Mouse (Mus musculus) urinary bladder, postnatal 4 days (tissue): ENCODE results near the gene Otulinl.
A peak's percentile ranks its signal among the peaks of the same experiment; 100 is the strongest.

ENCODE experiments used
- DNase-seq, 2 experiments: peaks; one replicate each; pipeline ENCODE4 v3.0.0; 2021 to 2022; ENCODE audit warnings: low spot score in 2 of 2

The Otulinl gene

DNA sequence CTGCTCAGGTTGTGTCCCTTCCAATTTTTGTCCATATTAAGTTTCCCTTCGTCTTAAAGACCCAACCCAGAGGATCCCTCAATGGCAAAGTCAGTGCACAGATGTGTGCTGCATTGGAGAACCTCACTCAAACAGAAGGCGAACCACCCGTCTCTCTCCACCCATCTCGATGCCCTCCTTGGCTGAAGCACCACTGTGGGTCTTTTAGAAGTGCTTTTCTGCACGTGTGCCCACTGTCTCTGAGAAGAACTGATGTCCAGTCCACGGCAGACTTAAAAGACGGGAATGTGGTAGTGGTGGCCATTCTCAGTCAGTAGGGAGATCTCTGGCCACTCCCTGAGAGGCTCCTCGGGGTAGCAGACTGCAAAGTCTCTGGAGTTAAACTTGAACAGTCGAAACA, 24.8 kb downstream of the Otulinl start:
- peak in 1 of 2 experiments; percentile 50 for DNase-seq

DNA sequence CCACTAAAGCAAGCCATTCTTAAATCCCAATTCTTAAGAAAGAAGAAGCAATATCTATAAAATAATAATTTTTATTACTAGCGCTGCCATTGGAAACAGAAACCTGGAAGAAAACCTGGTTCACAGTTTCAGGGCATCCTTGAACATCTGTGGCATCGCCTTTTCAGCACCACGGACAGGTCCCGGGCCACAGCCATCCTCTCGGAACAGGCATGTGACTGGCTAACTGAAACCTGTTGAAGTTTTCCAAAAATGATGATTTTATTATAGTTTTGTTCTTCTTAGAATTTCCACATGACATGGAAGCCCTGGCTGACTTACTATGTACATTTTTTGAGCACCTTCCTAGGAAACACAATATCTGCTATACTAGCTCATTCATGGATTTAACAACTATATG, 26.4 kb downstream of the Otulinl start:
- DNase-seq = no peak

DNA sequence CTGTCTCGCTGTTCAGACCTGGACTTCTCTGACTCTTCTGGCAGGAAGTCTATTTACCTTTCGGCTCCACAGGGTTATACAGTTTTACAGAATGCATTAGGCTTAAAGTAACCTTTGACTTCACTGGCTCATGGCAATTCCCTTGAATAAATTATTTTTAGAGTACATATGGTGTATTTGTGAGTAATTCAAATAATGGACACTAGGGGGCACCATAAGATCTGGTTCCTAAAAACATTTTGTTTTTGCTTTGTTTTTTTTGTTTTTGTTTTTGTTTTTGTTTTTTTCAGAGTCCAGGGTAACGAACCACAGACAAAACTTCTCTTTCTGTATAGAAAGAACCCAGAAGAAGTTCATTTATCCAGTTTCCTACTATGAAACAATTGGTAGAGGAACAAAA, 33.7 kb downstream of the Otulinl start:
- no peak for DNase-seq

DNA sequence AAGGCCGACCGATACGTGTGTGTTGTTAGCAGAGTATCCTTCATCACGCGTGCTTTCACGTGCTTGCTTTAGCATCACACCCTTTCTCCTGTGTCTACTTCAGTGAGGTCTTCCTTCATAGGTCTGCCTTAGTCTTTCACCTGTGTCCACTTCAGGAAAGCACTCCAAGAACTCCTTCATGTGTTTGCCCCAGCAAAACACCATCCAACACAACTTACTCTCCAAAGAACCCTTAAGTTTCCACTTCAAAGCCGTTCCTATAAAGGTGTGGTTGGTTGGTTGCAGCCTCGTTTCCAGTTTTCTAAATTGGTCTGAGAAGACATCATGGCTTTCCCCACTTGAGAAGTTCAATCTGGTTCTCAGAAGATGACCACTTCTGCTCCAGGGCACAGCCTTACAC, 34.7 kb downstream of the Otulinl start:
- DNase-seq = no peak

DNA sequence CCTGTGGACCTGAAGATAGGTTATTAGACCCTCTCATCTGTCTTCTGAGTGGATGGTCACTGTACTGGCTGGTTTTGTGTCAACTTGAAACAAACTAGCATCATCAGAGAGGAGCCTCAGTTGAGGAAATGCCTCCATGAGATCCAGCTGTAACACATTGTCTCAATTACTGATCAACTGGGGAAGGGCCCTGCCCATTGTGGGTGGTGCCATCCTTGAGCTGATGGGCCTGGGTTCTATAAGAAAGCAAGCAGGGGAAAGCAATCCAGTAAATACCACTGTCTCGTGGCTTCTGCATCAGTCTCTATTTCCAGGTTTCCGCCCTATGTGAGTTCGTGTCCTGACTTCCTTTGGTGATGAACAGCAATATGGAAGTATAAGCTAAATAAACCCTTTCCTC, 36.1 kb downstream of the Otulinl start:
- no peak for DNase-seq

DNA sequence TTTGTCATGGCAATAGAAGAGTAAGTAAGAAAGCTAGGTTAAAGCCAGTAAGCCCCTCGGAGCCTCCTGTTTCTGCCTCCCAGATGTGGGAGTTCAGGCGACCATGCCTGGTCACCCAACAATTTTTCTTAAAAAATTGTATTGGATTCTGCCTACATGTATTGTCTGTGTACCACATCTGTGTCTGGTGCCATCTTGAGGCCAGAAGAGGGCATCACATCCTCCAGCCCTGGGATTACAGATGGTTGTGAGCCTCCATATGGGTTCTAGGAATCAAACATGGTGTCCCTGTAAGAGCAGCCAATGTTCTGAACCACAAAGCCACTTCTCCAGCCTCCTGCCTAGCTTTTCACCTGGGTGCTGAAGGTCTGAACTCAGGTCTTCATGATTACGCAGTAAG, 38.5 kb downstream of the Otulinl start:
- no peak for DNase-seq

DNA sequence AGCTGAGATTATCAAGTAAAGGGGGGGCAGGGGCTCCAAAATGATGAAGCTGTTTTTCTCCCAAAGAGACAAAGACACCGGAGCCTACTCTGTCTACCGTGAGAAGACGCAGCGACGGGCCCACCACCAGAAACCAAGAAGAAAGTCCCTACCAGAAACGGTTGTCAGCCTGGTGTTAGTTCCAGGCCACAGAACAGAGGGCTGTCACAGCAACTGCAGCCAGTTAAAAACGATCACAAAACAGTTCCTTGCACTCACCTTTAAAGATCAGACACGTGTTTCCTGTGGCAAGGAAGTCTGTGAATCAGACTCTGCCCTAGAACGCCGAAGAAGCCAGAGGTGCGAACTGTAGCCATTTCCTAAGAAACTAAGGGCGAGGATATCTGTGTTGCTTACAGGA, 40.2 kb downstream of the Otulinl start:
- DNase-seq = no peak

DNA sequence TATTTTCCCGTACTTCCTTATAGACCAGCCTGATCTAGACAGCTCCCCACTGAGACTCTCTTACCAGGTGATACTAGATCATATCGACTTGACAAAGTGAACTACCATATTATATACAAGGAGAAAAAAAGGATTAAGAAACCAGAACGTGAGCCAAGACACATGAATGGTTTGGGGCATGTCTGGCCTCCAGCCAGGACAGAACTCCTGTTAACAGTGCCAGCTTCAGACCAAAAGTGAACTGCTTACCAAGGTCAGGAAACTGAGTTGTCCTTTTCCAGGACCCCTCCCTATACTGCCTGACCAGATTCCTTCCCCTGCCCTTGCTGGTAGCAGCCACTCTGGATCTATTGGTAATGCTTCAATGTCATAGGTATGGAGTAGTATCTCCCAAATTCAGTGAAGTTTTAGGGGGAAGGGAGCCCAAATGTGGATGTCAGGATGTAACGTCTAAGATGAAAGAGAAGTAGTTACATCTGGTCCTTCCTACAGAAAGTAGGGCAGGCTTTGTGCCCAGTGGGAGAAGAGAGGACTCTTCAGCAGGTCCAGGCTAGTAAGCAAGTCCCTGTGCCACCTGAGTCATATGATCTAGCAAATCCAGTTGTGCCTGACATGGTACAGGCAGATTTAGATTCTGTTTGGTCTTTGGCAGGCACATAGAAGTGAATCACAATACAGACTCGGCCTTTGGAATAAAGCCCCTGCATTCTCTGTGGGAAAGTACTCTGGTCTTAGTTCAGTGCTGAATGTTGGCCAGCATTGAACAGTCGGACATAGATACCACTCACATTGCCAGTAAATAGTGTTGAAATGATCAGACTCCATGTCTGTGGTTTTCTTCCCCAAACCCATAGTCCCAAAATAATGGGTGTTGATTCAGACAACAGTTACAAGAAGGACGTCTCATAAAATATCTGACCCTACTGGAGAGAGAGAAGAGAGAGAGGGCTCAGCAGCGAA, 47.2 kb downstream of the Otulinl start:
- no peak for DNase-seq

DNA sequence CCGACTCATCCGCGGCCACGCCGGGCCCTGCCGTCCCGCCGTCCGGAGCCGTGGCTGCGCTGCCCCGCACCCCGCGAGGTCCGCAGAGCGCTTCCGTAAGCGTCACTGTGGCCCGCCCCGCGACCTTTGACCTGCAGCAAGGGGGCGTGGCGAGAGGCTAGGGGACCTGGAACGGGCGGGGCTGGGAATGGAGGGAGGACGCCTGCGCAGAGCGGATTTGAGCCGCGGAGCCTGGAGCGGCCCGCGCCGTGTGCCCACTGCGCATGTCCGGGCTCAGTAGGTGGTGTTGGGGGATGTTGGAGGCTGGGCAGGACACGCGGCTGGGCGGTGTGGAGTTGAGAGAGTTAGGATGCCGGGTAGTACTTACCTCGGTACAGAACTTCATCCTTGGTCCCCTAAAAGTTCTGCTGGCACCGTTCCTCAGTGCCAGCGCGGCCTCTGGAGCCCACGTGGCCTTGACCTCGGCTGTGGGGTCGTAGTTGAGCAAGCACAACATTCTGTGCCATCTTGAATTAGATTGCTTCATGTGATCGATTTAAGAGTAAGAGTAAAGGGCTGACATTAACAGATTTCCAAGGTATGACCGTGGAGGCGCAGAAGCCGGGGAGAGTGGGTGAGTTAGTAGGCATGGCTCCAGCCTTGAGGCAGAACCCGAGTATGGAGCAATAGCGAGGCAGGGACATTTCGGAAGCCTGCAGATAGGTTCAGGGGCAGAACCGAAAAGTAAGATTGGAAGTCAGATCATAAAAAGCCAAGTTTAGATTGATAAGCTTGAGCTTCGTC, 50.6 kb downstream of the Otulinl start, which contains the start of gene Otulin:
TSS of gene Otulin (minus strand) at position 93 of the 783 bp plus-strand sequence.
- peak; percentile 97 to 99 for DNase-seq

DNA sequence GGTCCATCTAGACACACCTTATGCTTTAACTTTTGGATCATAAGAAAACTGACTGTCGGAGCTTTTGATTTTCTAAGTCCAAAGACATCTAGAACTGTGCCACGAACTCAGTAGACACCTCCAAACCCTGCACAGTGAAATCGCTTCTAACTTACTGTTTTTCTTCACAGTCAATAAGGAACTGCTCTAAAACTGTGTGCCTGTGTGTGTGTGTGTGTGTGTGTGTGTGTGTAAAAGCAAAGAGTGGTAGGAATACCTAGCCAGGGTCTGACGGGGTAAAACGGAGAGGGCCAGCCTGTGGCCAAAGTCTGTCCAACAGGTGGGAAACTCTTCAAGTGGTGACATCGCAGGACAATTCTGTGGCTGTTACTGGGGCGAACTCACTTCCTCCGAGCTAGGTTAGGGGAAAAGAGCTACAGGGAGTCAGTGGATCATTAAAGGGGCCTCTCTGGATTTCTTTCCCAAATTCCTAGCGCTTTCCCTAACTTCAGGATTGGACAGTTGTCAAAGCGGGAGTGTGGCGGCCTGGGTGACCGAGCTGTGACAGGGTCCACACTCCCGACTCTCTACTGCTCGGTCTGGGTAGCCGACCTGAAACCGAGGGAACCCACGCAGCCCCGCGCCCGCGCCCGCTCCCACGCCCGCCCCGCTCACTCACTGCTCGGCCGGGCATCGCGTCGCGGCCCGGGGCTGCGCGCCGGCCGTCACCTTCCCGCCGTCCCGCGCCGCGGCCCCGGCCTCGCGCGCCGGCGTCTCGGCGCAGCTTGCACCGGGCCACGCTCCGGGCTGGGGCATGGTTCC, 51.4 kb downstream of the Otulinl start:
- DNase-seq = no peak

DNA sequence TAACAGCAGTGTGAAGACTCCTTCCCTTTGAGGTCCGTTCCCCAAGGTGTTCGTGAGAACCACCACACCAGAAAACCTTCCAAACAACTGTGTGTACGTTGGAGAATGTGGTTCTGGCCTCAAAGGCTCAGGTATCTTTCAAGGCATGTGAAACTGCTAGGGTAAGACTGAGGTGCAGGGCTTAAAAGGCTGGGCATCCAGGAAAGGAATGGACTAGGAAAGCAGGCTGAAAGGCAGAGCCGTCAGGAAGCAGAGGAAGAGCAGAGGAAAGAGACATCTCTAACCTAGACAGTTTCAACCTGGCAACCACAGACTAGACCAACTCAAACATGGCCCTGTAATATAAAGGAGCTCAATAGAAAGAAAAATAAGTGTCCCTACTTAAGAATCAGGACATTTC, 52.3 kb downstream of the Otulinl start:
- DNase-seq = no peak

DNA sequence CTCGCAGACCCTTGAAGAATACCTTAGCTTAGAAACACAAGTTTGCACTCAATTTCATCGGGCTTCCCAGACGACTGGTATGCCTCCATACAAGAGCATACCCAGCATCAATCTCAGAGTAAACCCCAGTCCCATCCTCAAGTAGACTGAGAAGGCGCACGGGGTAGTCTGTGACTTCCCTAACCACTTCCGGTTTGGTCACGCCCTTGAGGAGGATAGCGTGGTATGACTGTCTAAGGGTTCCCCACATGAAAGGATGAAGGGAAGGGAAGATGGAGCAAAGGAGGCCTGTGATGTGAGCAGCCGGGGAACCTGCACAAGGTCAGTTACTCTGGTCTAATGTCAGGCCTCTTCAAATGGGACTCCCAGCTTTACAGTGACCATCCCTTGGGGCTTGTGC, 53.6 kb downstream of the Otulinl start:
- no peak for DNase-seq

DNA sequence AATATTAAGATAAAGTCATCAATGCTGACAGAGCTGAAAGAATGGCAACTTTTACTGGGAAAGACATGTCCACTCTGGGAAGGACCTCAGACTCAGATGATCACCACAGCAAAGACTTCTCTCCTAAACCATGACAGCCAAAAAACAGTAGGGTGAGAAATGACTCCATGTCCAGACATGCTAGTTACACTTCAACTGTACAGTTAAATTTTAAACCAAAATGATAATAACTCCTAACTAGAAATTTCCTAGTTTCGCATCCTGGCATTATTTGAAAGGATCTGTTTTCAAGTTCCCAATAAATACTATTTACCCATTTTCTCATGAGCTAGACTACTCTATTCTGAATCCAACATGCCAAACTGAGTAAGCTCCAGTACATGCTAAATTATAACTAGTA, 55.1 kb downstream of the Otulinl start:
- no peak for DNase-seq

DNA sequence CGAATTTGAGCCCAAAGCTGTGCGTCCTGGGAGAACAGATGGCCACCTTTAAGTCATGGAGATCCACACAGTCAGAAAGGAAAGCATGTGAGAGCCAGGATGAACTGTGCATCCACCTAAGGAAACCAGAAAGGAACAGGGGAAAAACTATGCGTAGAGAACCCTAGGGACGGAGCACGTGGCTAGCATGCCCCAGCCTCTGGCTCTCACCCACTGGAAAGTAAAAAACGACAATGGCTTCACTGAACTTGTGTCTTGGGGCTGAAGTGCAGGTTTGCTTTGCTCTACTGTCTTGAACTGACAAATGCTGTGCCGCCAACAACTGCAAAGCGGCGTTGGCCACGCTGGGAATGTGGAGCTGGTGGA, 55.5 kb downstream of the Otulinl start:
- no peak for DNase-seq

DNA sequence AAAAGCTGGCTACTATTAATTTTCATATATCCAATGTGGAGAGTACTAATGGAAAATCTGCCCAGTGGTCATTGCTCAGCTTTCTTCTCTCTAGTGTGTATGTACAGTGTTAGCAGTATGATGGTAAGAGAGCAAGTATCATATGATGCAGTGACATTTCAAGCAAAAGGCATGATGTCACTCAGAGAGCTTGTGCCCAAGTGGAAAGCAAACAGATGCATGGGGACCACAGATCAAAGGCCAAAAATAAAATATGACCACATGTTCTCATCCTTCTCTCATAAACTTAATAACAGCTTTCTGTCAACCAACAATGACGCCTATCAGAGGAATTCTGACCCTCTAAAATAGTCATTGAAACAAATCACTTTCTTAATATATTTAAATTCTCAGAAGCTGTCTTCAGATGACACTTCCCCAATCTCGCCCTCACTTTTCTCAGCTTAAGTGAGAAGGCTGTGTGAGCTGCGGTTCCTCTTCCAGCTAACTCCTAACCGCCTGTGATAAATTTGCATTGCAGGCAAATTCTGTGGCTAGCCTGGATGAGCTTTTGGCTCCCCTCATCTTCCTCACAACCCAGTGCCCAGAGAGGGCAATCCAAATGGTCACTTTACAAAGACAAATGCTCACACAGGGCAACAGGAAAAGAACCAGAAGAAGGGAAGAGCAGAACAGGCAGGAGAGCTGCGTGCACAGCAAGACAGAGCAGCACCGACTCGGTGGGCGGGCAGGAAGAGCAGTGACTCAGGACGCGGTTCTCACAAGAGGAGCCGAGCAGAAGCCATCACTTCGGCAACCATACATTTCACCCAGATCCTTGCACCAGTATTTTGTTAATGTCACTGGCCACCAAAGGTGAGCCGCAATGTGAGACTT, 56.1 kb downstream of the Otulinl start:
- DNase-seq = no peak

DNA sequence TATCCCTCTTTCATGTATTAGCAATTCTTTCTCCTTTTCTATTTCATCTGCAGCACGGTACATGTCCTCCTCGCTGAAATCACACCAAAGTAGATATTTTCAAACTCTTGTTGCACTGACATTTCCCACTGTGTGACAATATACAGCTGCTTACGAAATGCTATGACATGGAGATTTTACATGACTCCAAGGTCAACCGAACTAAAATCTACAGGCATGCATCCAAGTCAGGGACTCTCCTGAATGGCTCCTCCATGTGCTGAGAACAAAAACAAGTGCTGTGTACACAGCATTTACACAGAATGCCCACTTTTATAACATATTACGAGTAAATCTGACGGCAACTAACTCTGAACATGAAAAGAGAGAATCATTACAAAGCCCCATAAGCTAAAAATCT, 58.1 kb downstream of the Otulinl start:
- DNase-seq = no peak

DNA sequence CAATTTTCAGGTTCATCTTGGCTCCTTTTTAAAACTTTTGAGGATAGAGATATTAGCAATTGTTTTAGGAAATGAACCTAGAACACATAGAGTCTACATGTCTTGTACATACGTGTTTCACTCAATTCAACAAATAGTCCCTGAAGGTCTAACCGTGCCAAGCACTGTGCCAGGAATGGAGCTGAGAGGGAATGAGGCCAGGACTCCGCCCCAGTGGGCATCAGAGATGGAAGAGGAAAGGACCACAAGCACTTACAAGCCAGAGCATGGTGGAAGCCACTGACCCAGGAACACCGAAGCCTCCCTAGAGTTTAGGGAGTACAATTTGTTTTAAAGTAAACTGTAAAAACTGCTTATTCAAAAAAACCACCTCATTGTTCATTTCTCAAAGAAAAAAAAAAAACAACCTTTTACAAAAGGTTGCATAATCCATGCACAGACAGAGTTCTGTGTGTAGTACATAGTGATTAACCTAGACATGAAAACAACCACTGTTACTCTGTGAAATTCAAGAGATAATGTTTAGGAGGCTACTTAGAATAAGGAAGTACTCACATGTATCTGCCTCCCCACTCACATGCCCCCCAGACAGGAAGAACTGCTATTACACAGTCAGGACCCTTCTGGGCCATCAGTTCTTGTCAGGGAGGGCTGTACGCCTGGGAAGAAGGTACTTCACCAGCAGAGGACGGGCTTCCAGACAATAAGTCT, 60.7 kb downstream of the Otulinl start:
- DNase-seq = no peak

DNA sequence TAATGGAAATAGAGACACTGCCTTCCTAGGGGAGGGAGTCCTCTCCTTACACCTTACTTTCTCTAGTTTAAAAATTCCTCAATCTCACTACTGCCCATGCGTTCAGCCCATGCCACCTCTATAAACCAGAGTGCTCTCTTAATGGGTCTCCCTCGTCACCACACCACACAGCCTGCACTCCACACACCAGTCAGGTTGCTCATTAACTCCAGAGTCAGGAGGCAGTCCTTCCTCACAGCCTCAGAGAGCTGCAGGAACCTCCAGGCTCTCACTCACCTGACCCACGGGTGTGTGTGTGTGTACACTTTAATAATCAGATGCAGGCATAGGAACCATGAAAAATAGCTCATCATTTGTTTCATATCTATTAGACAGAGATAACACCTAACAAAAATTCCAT, 61.7 kb downstream of the Otulinl start:
- no peak for DNase-seq

DNA sequence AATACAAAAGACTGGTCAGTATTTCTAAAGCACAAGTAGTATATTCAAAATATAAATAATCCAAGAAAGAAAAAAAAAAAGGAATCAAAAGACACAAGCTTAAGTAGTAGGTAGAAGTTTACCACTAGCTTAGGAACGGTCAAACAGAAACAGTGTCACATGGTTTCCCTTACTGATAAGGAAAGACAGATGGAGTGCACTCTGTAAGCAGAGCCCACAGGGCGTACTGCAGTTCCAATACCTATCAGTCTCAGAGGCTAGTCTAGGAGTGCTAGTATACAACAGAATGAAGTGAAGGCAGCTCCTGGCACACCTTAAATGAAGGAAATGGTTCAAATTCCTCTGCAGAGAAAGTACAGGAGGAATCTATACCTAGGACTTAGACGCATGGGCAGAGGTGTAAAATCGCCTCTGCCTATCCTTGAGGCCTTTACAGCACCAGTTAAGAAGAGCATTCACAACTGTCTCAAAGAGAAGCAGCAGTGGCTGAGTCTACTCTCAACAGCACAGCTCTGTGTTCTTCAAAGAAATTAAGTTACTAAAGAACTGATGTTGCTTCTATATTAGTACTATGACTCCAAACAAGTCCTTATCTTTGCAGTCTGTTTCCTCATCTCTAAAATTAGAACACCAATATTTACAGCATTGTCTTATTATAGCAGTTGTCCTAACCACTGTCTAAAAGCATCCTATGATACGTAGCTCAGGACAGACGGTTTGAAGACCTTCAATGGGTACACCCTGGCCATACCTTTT, 62.4 kb downstream of the Otulinl start:
- no peak for DNase-seq

DNA sequence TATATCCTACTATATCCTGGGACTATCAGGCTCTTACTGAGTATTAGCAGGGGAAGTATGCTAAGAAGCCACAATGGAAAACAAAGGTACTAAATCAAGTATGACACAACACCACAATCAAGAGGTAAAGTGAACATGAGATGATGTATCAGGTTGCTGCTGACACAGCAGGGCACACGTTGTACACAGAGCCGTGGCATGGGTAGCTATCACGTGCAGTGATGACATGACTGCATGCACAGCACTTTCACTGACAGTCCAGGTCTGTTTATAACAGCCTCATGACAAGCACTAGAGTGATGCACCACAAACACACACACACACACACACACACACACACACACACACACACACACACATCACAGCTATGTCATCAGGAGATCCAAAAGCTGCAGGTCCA, 64.2 kb downstream of the Otulinl start:
- no peak for DNase-seq
